25 mouse cellular contexts compared by ENCODE assay signal in genomic region chr11:46882456-46882855, GRCm38 (mm10).
"Had no signal": no experiment of that assay in that cellular context is flagged by ENCODE, and none has a peak within 500 bp of the region (broad histone marks: within the 10 kb centered on the region; RNA-seq: fewer than 3 reads in every experiment).

No protein-coding gene starts in this region.

- H3K4me3 ChIP-seq: embryonic facial prominence, embryonic 10.5 days; embryonic facial prominence, embryonic 12.5 days; embryonic facial prominence, embryonic 13.5 days; embryonic facial prominence, embryonic 15.5 days; erythroblast, embryonic 14.5 days; forebrain, embryonic 10.5 days; forebrain, embryonic 12.5 days; forebrain, embryonic 13.5 days; forebrain, embryonic 15.5 days; gastrocnemius, adult 2 months; heart, adult 2 months; heart, embryonic 10.5 days; heart, embryonic 12.5 days had no signal

- H3K9ac ChIP-seq: embryonic facial prominence, embryonic 12.5 days; embryonic facial prominence, embryonic 13.5 days; embryonic facial prominence, embryonic 15.5 days; forebrain, embryonic 12.5 days; forebrain, embryonic 13.5 days; forebrain, embryonic 15.5 days; forebrain, postnatal 0 days; heart, embryonic 12.5 days had no signal

- H3K27me3 ChIP-seq: embryonic facial prominence, embryonic 12.5 days; embryonic facial prominence, embryonic 13.5 days; embryonic facial prominence, embryonic 15.5 days; forebrain, embryonic 12.5 days; forebrain, embryonic 13.5 days; forebrain, embryonic 15.5 days; heart, embryonic 12.5 days had no signal

- H3K36me3 ChIP-seq: embryonic facial prominence, embryonic 10.5 days; embryonic facial prominence, embryonic 12.5 days; embryonic facial prominence, embryonic 13.5 days; embryonic facial prominence, embryonic 15.5 days; forebrain, embryonic 10.5 days; forebrain, embryonic 12.5 days; forebrain, embryonic 15.5 days; heart, embryonic 10.5 days; heart, embryonic 12.5 days had no signal

- DNase-seq: cerebellum, adult 9-10 months; cerebellum, adult 9-11 months; cerebellum, postnatal 36 days; embryo, embryonic 11 days; forebrain, postnatal 0 days; gastrocnemius, adult 2 months; gastrocnemius, postnatal 10 days; gastrocnemius, postnatal 14 days; gastrocnemius, postnatal 25 days; gastrocnemius, postnatal 36 days; heart, adult 18-20 months; heart, adult 2 months had no signal

- H3K9me3 ChIP-seq: embryonic facial prominence, embryonic 10.5 days; embryonic facial prominence, embryonic 12.5 days; embryonic facial prominence, embryonic 13.5 days; embryonic facial prominence, embryonic 15.5 days; forebrain, embryonic 10.5 days; forebrain, embryonic 12.5 days; forebrain, embryonic 13.5 days; forebrain, embryonic 15.5 days; heart, embryonic 10.5 days; heart, embryonic 12.5 days had no signal

- H3K4me1 ChIP-seq: embryonic facial prominence, embryonic 10.5 days; embryonic facial prominence, embryonic 12.5 days; embryonic facial prominence, embryonic 13.5 days; embryonic facial prominence, embryonic 15.5 days; forebrain, embryonic 10.5 days; forebrain, embryonic 12.5 days; forebrain, embryonic 13.5 days; forebrain, embryonic 15.5 days; heart, embryonic 10.5 days; heart, embryonic 12.5 days had no signal

- ATAC-seq: forebrain, embryonic 13.5 days; forebrain, embryonic 14.5 days; forebrain, embryonic 15.5 days; forebrain, embryonic 16.5 days; forebrain, postnatal 0 days had no signal

- H3K27ac ChIP-seq: embryonic facial prominence, embryonic 10.5 days; embryonic facial prominence, embryonic 12.5 days; embryonic facial prominence, embryonic 13.5 days; embryonic facial prominence, embryonic 15.5 days; forebrain, embryonic 10.5 days; forebrain, embryonic 12.5 days; forebrain, embryonic 13.5 days; forebrain, embryonic 15.5 days; gastrocnemius, adult 2 months; heart, adult 2 months; heart, embryonic 10.5 days had no signal

- H3K4me2 ChIP-seq: embryonic facial prominence, embryonic 12.5 days; embryonic facial prominence, embryonic 13.5 days; embryonic facial prominence, embryonic 15.5 days; forebrain, embryonic 12.5 days; forebrain, embryonic 13.5 days; forebrain, embryonic 15.5 days; heart, embryonic 12.5 days had no signal
